Mouse (Mus musculus) myocyte (in vitro differentiated cells): ENCODE measurements around the gene Zfp933.

ENCODE experiments used
- E2F4 ChIP-seq: IDR thresholded peaks from one replicate; pipeline ENCODE4 v1.6.1; 2011; ENCODE audit warnings: mild to moderate bottlenecking, control low read depth, moderate library complexity; ENCODE audit not compliant: insufficient read depth
- MYOG ChIP-seq, 3 experiments: IDR thresholded peaks; one replicate each; pipeline ENCODE4 v1.6.1; 2011; ENCODE audit warnings: control low read depth in 2 of 3, low read depth in 2 of 3, mild to moderate bottlenecking in 2 of 3; ENCODE audit not compliant: insufficient read length in 2 of 3, control insufficient read depth in 1 of 3, insufficient read depth in 1 of 3
- POLR2A ChIP-seq: IDR thresholded peaks from one replicate; pipeline ENCODE4 v1.6.1; 2011; ENCODE audit warnings: low read depth, mild to moderate bottlenecking, control low read depth, moderate library complexity; ENCODE audit not compliant: insufficient read length
- POLR2AphosphoS2 ChIP-seq: IDR thresholded peaks from one replicate; pipeline ENCODE4 v1.6.1; 2011; ENCODE audit warnings: low read depth, control low read depth; ENCODE audit not compliant: insufficient read length
- TCF12 ChIP-seq: IDR thresholded peaks from one replicate; pipeline ENCODE4 v1.6.1; 2011; ENCODE audit warnings: mild to moderate bottlenecking, control low read depth; ENCODE audit not compliant: poor library complexity, insufficient read depth, severe bottlenecking
- USF1 ChIP-seq: IDR thresholded peaks from one replicate; pipeline ENCODE4 v1.6.1; 2011; ENCODE audit warnings: low read depth, mild to moderate bottlenecking, control low read depth, moderate library complexity

GRCm38 (mm10) chr4:147813249-147813765, 34.9 kb downstream of the Zfp933 start:
- TF ChIP-seq USF1 (no peak), POLR2A (no peak), E2F4 (no peak), POLR2AphosphoS2 (no peak), TCF12 (no peak), MYOG (IDR thresholded peaks at IDR 0.05; ENCODE audit: control insufficient read depth in 1 of 3, insufficient read depth in 1 of 3, insufficient read length in 2 of 3, low read depth in 2 of 3) (no peak)
